Mouse (Mus musculus): ENCODE measurements around the gene Spns1. TPM values are rescaled to one million over a fixed set of nuclear protein-coding genes. Genes with fewer than 3 reads are reported as not detected.

Gene Spns1
- polyA plus RNA-seq, 1 experiment from 2014 or later: 41.1 TPM

- H3K4me3 ChIP-seq (ENCODE audit: low read length): peak overlapping the region; percentile 98
- no peaks in the 10 kb centered on the region for H3K27me3 ChIP-seq (ENCODE audit: control insufficient read depth, insufficient read depth, low read length)
- no peaks in the 10 kb centered on the region for H3K9me3 ChIP-seq (replicated peaks; ENCODE audit: control insufficient read depth, low read length)
- peak overlapping the region; percentile 29; the same call in 1 of the 2 replicates for H3K27ac ChIP-seq (ENCODE audit: low read length)
- peaks cover 10% of the 10 kb centered on the region for H3K4me1 ChIP-seq (ENCODE audit: control insufficient read depth, insufficient read depth, low read length)
- H3K9ac ChIP-seq (ENCODE audit: low read length): peak overlapping the region; percentile 91
- WGBS: 1% methylated on average over 27 of the region's 27 CpGs
- H3K36me3 ChIP-seq (ENCODE audit: control insufficient read depth, insufficient read depth): 0 out of 2 replicates have a peak, but pooled peaks cover 9% of the 10 kb centered on the region
- H3K4me2 ChIP-seq (ENCODE audit: low read depth, low read length): peak overlapping the region; percentile 99
- ATAC-seq (replicated peaks; ENCODE audit: extremely low read depth, insufficient read depth, low FRiP score): no peak; the same call in none of the 2 replicates
Observed at GRCm38 (mm10) chr7:126376903-126377277, 360 bp downstream of the Spns1 start.

DNA sequence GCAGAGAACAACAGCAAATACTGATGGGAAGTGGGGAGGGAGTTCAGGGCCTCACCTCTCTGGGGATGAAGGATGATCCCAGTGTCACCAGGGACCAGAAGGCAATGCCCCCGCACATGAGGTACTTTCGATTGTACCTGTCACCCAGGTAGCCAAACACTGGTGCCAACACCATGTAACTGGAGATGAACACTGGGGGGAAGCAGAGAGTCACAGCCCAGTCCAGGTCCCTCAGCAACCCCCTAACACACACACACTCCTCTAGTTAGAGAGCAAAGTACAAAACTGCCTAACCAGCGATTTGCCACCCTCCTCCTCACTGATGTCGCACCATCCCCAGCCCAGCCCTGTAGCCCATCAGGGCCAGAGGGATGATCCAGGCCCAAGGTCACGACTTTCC, 2.2 kb downstream of the Spns1 start:
- Histone ChIP-seq H3K9me3 (replicated peaks; ENCODE audit: control insufficient read depth, low read length) (no peaks in the 10 kb centered on the region), H3K36me3 (ENCODE audit: control insufficient read depth, insufficient read depth) (peaks cover 22% of the 10 kb centered on the region)
- ATAC-seq (replicated peaks; ENCODE audit: extremely low read depth, insufficient read depth, low FRiP score): no peak

GRCm38 (mm10) chr7:126374526-126374925, 2.7 kb downstream of the Spns1 start:
- 70% methylated on average over 6 of the region's 6 CpGs for WGBS
- no peak overlapping the region for H3K4me3 ChIP-seq (ENCODE audit: low read length)
- H3K27ac ChIP-seq (ENCODE audit: low read length): no peak overlapping the region
- no peak overlapping the region for H3K9ac ChIP-seq (ENCODE audit: low read length)
- no peaks in the 10 kb centered on the region for H3K27me3 ChIP-seq (ENCODE audit: control insufficient read depth, insufficient read depth, low read length)
- no peaks in the 10 kb centered on the region for H3K9me3 ChIP-seq (replicated peaks; ENCODE audit: control insufficient read depth, low read length)
- no peak for ATAC-seq (replicated peaks; ENCODE audit: extremely low read depth, insufficient read depth, low FRiP score)
- H3K36me3 ChIP-seq (ENCODE audit: control insufficient read depth, insufficient read depth): peaks cover 26% of the 10 kb centered on the region
- H3K4me2 ChIP-seq (ENCODE audit: low read depth, low read length): no peak overlapping the region
- peaks cover 10% of the 10 kb centered on the region for H3K4me1 ChIP-seq (ENCODE audit: control insufficient read depth, insufficient read depth, low read length)

More for the DNA sequence above, 2.2 kb downstream of the Spns1 start:
- Histone ChIP-seq H3K27ac (ENCODE audit: low read length) (no peak overlapping the region), H3K9ac (ENCODE audit: low read length) (no peak overlapping the region), H3K4me2 (ENCODE audit: low read depth, low read length) (no peak overlapping the region), H3K4me3 (ENCODE audit: low read length) (no peak overlapping the region), H3K27me3 (ENCODE audit: control insufficient read depth, insufficient read depth, low read length) (no peaks in the 10 kb centered on the region), H3K4me1 (ENCODE audit: control insufficient read depth, insufficient read depth, low read length) (peaks cover 10% of the 10 kb centered on the region)
- WGBS: 77% methylated on average over 5 of the region's 5 CpGs

GRCm38 (mm10) chr7:126373007-126373406, 4.2 kb downstream of the Spns1 start:
- Histone ChIP-seq H3K4me1 (ENCODE audit: control insufficient read depth, insufficient read depth, low read length) (peaks cover 10% of the 10 kb centered on the region), H3K36me3 (ENCODE audit: control insufficient read depth, insufficient read depth) (peaks cover 26% of the 10 kb centered on the region), H3K4me2 (ENCODE audit: low read depth, low read length) (no peak overlapping the region), H3K27ac (ENCODE audit: low read length) (no peak overlapping the region), H3K4me3 (ENCODE audit: low read length) (no peak overlapping the region), H3K9ac (ENCODE audit: low read length) (no peak overlapping the region), H3K9me3 (replicated peaks; ENCODE audit: control insufficient read depth, low read length) (no peaks in the 10 kb centered on the region), H3K27me3 (ENCODE audit: control insufficient read depth, insufficient read depth, low read length) (no peaks in the 10 kb centered on the region)
- WGBS: 85% methylated on average over 9 of the region's 9 CpGs
- no peak for ATAC-seq (replicated peaks; ENCODE audit: extremely low read depth, insufficient read depth, low FRiP score)

- Histone ChIP-seq H3K27me3 (ENCODE audit: control insufficient read depth, insufficient read depth, low read length) (no peaks in the 10 kb centered on the region), H3K4me2 (ENCODE audit: low read depth, low read length) (0 out of 2 replicates have a peak within 1 kb of the TSS, but pooled peaks have one; percentile 5), H3K9ac (ENCODE audit: low read length) (peak within 1 kb of the TSS; percentile 44), H3K4me3 (ENCODE audit: low read length) (peak within 1 kb of the TSS; percentile 45), H3K4me1 (ENCODE audit: control insufficient read depth, insufficient read depth, low read length) (no peaks in the 10 kb centered on the region), H3K27ac (ENCODE audit: low read length) (no peak within 1 kb of the TSS), H3K36me3 (ENCODE audit: control insufficient read depth, insufficient read depth) (peaks cover 26% of the 10 kb centered on the region), H3K9me3 (replicated peaks; ENCODE audit: control insufficient read depth, low read length) (no peaks in the 10 kb centered on the region)
- peak; percentile 76 for ATAC-seq (replicated peaks; ENCODE audit: extremely low read depth, insufficient read depth, low FRiP score)
- WGBS: 50% methylated on average over 13 of the region's 13 CpGs
Observed at GRCm38 (mm10) chr7:126369393-126369792, 7.9 kb downstream of the Spns1 start, which contains the start of gene Lat. Gene Lat (minus strand): TSS chr7:126369570.

GRCm38 (mm10) chr7:126368367-126368766, 8.9 kb downstream of the Spns1 start:
- whole genome bisulfite sequencing: 76% methylated on average over 8 of the region's 8 CpGs
- Histone ChIP-seq H3K27ac (ENCODE audit: low read length) (no peak overlapping the region), H3K9me3 (replicated peaks; ENCODE audit: control insufficient read depth, low read length) (no peaks in the 10 kb centered on the region), H3K27me3 (ENCODE audit: control insufficient read depth, insufficient read depth, low read length) (no peaks in the 10 kb centered on the region), H3K4me2 (ENCODE audit: low read depth, low read length) (peak overlapping the region; percentile 26; the same call in 1 of the 2 replicates), H3K36me3 (ENCODE audit: control insufficient read depth, insufficient read depth) (peaks cover 26% of the 10 kb centered on the region), H3K4me3 (ENCODE audit: low read length) (peak overlapping the region; percentile 45), H3K9ac (ENCODE audit: low read length) (peak overlapping the region; percentile 33; the same call in 1 of the 2 replicates), H3K4me1 (ENCODE audit: control insufficient read depth, insufficient read depth, low read length) (no peaks in the 10 kb centered on the region)
- ATAC-seq (replicated peaks; ENCODE audit: extremely low read depth, insufficient read depth, low FRiP score): no peak

DNA sequence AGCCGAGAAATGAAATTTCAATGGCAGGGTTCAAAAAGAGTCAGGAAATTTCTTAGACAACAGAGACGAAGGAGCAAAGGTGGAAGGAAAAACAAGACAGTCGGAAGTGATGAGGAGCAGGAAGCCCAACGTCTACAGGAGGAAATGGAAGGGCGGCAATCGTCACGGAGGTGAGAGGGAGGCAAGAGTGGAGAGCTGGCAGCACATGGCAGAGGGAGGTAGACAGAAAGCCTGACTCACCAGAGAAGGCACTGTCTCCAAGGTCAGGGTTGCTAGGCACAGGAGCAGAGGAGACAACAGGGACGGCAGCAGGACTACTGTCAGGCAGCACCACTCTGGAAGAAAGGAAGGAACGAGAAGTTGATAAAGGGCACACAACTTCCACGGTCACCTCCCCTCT, 9.6 kb downstream of the Spns1 start:
- H3K9me3 ChIP-seq (replicated peaks; ENCODE audit: control insufficient read depth, low read length): no peaks in the 10 kb centered on the region
- H3K36me3 ChIP-seq (ENCODE audit: control insufficient read depth, insufficient read depth): peaks cover 22% of the 10 kb centered on the region
- H3K9ac ChIP-seq (ENCODE audit: low read length): no peak overlapping the region
- no peak overlapping the region for H3K27ac ChIP-seq (ENCODE audit: low read length)
- no peak for ATAC-seq (replicated peaks; ENCODE audit: extremely low read depth, insufficient read depth, low FRiP score)
- H3K4me1 ChIP-seq (ENCODE audit: control insufficient read depth, insufficient read depth, low read length): no peaks in the 10 kb centered on the region
- H3K4me3 ChIP-seq (ENCODE audit: low read length): peak overlapping the region; percentile 45; the same call in 1 of the 2 replicates
- peak overlapping the region; percentile 26 for H3K4me2 ChIP-seq (ENCODE audit: low read depth, low read length)
- 78% methylated on average over 10 of the region's 10 CpGs for WGBS
- H3K27me3 ChIP-seq (ENCODE audit: control insufficient read depth, insufficient read depth, low read length): no peaks in the 10 kb centered on the region

DNA sequence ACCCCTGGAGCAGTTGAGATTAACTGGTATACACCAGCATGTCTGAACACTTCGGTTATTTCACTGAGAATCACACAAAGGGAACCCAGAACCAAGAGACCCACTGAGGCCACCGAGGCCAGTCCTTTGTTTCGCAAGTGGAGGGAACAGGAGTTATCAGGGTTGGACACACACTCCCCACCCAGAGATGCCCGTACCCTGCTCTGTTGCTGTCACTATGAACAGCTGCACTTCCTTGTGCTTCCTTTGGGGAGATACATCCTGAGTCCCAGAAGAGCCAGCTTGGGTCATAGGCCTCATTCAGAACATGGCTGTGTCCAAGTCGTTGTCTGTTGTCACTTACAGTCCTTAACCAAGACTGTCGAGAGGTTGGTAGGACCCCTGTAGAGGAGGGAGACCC, 14.2 kb downstream of the Spns1 start:
- Histone ChIP-seq H3K27me3 (ENCODE audit: control insufficient read depth, insufficient read depth, low read length) (no peaks in the 10 kb centered on the region), H3K4me3 (ENCODE audit: low read length) (no peak overlapping the region), H3K4me2 (ENCODE audit: low read depth, low read length) (no peak overlapping the region), H3K9me3 (replicated peaks; ENCODE audit: control insufficient read depth, low read length) (no peaks in the 10 kb centered on the region), H3K36me3 (ENCODE audit: control insufficient read depth, insufficient read depth) (no peaks in the 10 kb centered on the region), H3K9ac (ENCODE audit: low read length) (no peak overlapping the region), H3K27ac (ENCODE audit: low read length) (no peak overlapping the region), H3K4me1 (ENCODE audit: control insufficient read depth, insufficient read depth, low read length) (no peaks in the 10 kb centered on the region)
- 74% methylated on average over 6 of the region's 6 CpGs for WGBS
- ATAC-seq (replicated peaks; ENCODE audit: extremely low read depth, insufficient read depth, low FRiP score): no peak

DNA sequence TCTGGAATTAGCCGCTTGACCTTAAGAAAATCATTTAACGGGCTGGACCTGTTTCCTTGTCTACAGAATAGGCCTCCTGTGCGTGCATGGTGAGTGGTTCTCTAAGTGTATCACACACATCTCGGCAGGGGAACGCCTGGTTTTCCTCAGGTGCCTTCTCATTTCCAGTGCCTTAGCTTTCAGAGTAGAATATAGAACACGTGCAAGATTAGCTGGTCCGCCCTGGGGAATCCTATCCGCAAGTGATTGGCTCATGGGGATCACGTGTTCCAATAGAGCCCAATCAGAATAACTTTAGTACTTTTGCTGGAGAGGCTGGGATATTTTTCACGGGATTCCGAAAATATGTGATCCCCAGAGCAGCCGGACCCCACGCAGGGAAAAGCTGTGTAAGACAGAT, 18.2 kb downstream of the Spns1 start:
- Histone ChIP-seq H3K9me3 (replicated peaks; ENCODE audit: control insufficient read depth, low read length) (no peaks in the 10 kb centered on the region), H3K36me3 (ENCODE audit: control insufficient read depth, insufficient read depth) (no peaks in the 10 kb centered on the region), H3K27me3 (ENCODE audit: control insufficient read depth, insufficient read depth, low read length) (no peaks in the 10 kb centered on the region), H3K4me2 (ENCODE audit: low read depth, low read length) (0 out of 2 replicates have a peak overlapping the region, but pooled peaks have one; percentile 21), H3K4me3 (ENCODE audit: low read length) (no peak overlapping the region), H3K4me1 (ENCODE audit: control insufficient read depth, insufficient read depth, low read length) (peaks cover 4% of the 10 kb centered on the region; the same call in 1 of the 2 replicates), H3K27ac (ENCODE audit: low read length) (no peak overlapping the region), H3K9ac (ENCODE audit: low read length) (no peak overlapping the region)
- ATAC-seq (replicated peaks; ENCODE audit: extremely low read depth, insufficient read depth, low FRiP score): no peak
- WGBS: 52% methylated on average over 13 of the region's 13 CpGs

All from heart, embryonic 16.5 days (tissue).